Mouse (Mus musculus) left cerebral cortex, postnatal 10 days (tissue): Measurements from ENCODE around the gene Smim4. TPM values are rescaled to one million over a fixed set of nuclear protein-coding genes. Genes with fewer than 3 reads are reported as not detected.

Experiments used
- DNase-seq, 2 experiments: peaks; one replicate each; pipeline ENCODE4 v3.0.0; 2021 to 2022; ENCODE audit warnings: low spot score in 2 of 2, mixed read lengths in 1 of 2; ENCODE audit errors: extremely low spot score in 1 of 2
- intact Hi-C: fragments of 180-260 bp; cut with DNase I; formaldehyde crosslinking; loops from one replicate; pipeline ENCODE4 v1.15.1; 2025
- total RNA-seq, 2 experiments: library from RNA; stranded (reverse); gene quantifications; 2 replicates each; pipeline ENCODE4 v1.2.3; 2021

The Smim4 gene
- total RNA-seq, 2 experiments from 2014 or later: 22.9 to 24.9 TPM

GRCm38 (mm10) chr14:31141011-31141410 lies 12.3 kb upstream of the Smim4 start:
- DNase-seq: peak in 1 of 2 experiments; percentile 23
- intact Hi-C loops: no loop called here

DNA sequence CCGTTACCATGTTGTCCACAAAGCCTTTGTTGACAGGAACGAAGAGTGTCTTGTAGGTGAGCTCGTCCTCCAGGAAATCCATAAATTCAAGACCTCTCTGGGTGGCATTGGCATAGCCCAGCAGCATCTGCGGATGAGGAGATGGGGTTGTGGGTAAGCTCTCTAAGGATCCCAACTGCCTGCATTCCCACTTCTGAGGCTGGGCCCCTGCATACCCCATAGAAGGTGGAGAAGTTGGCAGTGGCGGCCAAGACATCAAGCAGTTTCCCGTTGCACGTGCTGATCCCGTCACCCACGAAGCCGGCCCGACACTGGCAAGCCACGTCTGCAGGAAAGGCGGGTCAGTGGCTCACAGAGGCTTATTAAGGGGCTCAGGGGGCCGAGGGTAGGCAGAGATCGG lies 11.4 kb upstream of the Smim4 start:
- intact Hi-C loops: no loop called here
- DNase-seq: peak in 1 of 2 experiments; percentile 25

DNA sequence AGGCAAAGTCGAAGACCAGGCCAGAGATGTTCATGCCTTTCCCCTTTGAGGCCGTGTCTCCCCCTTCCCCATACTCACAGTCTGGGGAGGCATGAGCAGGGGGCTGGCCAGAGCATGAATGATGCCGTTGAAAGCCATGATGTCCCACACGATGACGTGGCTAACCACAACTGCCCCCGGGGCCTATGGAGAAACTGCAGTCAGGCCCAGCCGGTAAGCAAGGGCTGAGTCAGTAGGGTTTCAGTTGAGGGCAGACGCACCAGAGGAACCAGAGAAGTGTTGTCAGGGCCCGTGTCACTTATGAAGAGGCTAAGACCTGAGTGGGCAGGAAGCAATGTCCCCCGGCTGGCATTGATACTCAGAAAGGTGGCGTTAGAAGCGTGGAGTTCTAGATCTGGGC lies 10.9 kb upstream of the Smim4 start:
- intact Hi-C loops: no loop called here
- no peak for DNase-seq

DNA sequence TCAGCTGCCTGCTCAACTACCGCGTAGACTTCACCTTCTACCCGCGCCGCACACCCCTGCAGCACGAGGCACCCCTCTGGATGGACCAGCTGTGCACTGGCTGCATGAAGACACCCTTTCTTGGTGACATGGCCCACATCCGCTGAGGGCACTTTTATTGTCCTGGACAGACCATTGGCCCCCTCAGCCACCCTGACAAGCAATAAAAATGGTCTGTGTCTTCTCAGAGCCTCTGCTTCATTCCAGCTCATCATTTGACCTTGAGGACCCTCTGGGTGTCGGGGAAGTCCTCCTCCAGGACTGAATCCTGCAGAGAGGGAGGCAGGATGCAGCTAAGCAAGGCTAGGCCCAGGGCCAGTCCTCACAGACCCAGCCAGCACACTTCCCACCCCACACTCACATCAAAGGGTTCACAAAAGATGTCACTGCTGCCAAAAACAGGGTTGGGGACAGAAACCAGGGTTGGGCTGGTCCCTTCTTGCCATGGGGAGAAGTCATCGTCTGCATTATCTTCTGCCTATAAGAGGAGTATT lies 10.2 kb upstream of the Smim4 start:
- intact Hi-C loops: no loop called here
- peak in 1 of 2 experiments; percentile 58 for DNase-seq

DNA sequence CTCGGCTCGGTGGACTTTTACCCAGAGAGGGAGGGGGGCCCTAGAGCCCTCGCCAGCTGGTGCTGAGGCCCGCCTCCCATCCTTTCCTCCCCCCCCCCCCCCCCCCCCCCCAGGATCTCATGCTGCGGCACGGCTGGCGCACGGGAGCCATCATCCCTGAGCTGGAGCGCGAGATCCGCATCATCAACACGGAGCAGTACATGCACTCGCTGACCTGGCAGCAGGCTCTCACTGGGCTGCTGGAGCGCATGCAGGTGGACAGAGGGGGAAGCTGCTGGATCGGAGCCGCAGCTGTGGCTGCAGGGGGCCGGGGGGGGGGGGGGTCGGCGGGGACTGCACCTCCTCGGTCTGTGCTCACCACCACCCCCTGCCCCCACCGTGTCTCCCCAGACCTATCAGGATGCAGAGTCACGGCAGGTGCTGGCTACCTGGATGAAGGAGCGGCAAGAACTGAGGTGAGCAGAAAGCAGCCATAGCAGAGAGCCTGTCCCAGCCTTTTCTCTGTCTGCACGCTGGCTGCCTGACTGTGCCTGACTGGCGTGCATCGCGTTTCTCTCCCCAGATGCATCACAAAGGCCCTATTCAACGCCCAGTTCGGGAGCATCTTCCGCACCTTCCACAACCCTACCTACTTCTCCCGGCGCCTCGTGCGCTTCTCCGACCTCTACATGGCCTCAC lies 9.6 kb upstream of the Smim4 start:
- DNase-seq: peak in 1 of 2 experiments; percentile 24
- intact Hi-C loops: no loop called here

GRCm38 (mm10) chr14:31137791-31138190 lies 9.0 kb upstream of the Smim4 start:
- intact Hi-C loops: no loop called here
- peak in 1 of 2 experiments; percentile 59 for DNase-seq

DNA sequence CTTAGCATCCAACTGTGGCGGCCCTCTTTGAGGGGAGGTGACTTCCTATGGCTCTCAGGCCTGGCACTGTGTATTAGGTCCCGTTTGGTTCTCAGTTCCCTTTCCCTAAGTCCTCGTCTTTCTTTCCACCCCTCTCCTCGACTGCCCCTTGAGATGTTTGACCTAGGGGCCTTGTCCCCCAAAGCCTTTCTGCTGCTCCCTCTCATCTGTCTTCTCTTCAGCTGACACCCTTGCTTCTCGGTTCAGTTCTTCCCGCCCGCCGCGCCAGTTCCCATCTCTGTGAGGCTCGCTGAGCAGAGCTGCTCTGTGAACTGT lies 8.5 kb upstream of the Smim4 start:
- intact Hi-C loops: no loop called here
- peak in 1 of 2 experiments; percentile 18 for DNase-seq

- intact Hi-C loops: no loop called here
These were observed 7.9 kb upstream of the Smim4 start for GRCm38 (mm10) chr14:31136411-31137280.

GRCm38 (mm10) chr14:31135495-31136410 lies 7.0 kb upstream of the Smim4 start:
- peak in 1 of 2 experiments; percentile 39 for DNase-seq

More at GRCm38 (mm10) chr14:31136411-31137280, 7.9 kb upstream of the Smim4 start:
- peak in 1 of 2 experiments; percentile 21 for DNase-seq

GRCm38 (mm10) chr14:31134015-31135000 lies 5.6 kb upstream of the Smim4 start:
- peak; percentile 31 to 43 for DNase-seq
- intact Hi-C loops: loop anchor here (5.0 kb wide), 1 partner anchor 63 kb away; no protein-coding TSS in a partner anchor

More at GRCm38 (mm10) chr14:31135495-31136410, 7.0 kb upstream of the Smim4 start:
- intact Hi-C loops: no loop called here

DNA sequence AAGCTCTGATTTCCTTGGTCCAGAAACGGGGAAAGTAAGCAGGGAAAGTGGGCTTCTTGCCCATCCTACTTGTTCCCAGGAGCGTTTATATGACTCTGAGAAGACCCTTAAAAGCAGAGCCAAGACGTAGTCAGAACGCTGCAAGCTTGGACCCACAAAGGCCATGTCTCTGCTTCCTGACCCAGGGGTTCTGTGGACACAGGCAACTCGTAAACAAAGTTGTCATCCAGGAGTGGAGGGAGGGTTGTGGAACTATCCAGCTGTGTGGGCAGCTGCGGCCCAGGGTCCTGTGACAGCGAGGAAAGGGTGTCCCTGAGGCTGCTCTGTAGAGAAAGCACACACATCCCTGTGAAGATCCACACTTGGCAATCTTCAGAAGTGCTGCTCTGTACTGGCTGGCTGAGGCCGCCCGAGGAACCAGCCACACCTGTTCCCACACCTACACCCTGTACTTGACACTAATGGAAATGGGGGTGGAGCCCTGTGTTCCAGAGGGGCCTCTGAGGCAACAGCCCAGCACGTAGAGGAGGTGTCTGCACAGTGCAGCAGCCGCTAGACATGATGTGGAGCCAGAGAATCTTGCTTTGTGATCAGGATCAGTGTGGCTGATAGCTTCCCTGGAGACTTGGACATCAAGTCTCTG lies 4.4 kb upstream of the Smim4 start:
- DNase-seq: peak in 1 of 2 experiments; percentile 32
- intact Hi-C loops: loop anchor here (5.0 kb wide), 1 partner anchor 64 kb away; no protein-coding TSS in a partner anchor

GRCm38 (mm10) chr14:31132491-31132975 lies 3.8 kb upstream of the Smim4 start:
- intact Hi-C loops: loop anchor here (5.0 kb wide), 1 partner anchor 65 kb away; no protein-coding TSS in a partner anchor
- peak in 1 of 2 experiments; percentile 19 for DNase-seq

- peak in 1 of 2 experiments; percentile 70 for DNase-seq
- intact Hi-C loops: loop anchor here (5.0 kb wide), 1 partner anchor 65 kb away; no protein-coding TSS in a partner anchor
These were observed 3.3 kb upstream of the Smim4 start for GRCm38 (mm10) chr14:31132031-31132430.

DNA sequence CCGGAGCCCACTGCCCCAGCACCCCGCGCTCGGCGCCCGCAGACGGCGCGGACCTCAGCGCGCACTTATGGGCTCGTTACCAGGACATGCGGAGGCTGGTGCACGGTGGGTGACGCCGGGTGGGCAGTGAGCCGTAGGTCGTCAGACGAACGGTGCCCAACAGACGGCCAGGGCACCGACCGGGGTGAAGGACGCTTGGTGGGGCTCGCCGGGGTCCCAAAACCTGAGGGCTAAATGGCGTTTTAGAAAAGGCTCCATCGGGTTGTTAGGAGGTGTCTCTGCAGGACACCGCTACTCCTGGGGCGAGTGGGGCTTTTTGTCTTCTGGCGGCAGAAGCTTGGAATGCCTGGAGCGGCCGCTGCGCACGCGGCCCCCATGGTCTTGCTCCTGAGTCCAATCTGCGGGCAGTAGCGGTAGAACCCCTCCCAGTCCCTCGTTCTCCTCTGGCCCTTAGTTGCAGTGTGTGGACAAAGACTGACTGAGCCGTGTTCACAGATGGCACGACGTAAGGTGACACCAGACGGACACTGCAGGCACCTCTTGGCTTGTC lies 2.6 kb upstream of the Smim4 start:
- intact Hi-C loops: loop anchor here (5.0 kb wide), 1 partner anchor 66 kb away; no protein-coding TSS in a partner anchor

DNA sequence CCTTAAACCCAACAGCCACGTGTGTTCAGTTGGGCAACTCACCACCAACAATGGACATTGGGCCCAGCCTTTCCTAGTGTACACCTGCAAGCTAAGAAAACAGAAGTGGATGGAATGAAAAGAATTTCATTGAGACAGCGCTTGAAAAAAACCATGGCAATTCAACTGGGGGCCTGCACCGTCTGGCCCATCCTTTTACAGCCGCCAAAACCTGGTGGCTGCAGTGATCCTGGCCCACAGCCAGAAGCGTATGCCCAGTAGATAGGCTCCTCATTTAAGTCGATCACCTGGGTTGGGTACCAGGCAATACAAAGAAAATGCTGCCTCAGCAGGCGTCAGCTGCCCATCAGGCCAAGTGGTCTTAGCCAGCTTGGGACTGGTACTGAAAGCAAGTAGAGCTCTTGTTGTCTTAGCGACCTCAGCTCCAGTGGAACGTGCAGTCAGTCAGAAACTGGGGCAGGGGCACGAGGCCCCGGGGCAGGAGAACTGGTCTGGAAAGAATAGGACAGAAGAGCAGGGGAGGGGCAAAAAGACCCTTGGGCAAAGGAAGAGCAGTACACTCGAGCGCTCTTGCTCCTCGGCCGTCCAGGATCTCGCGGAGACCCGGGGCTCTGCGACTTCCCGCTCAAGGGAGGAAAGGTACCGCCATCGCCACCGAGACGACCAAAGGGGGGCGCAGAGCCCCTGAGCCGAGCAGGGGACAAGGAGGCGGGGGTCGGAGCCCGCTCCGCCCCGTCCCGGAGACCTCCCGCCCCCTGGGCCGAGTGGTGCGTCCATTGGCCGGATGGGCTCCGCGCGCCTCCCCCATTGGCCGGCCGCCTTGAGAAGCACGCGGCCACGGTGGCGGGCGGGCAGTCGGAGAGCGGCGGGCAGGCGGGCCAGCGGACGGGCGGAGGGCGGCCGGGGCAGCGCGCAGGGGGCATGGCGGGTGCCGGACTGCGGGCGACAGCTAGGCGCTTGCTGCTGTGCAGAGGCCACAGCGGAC lies 1.8 kb upstream of the Smim4 start, which contains the start of gene Nt5dc2:
Nt5dc2 (plus strand) TSS at position 818 of the 985 bp plus-strand sequence.
- DNase-seq: peak; percentile 62 to 94
- intact Hi-C loops: loop anchor here (5.0 kb wide), 1 partner anchor 67 kb away; no protein-coding TSS in a partner anchor

More for the DNA sequence above, 2.6 kb upstream of the Smim4 start:
- no peak for DNase-seq
